Mouse (Mus musculus) bone marrow, adult 2 months (tissue): Measurements from ENCODE around the gene Cfap43.
A peak's percentile ranks its signal among the peaks of the same experiment; 100 is the strongest.

ENCODE experiments used
- CTCF ChIP-seq: fragments of 200-500 bp; IDR thresholded peaks from 2 replicates; pipeline ENCODE4 v1.5.1; 2011; ENCODE audit warnings: low read length, control low read depth; ENCODE audit not compliant: control insufficient read depth, insufficient read depth
- POLR2A ChIP-seq: fragments of 200-500 bp; IDR thresholded peaks from 2 replicates; pipeline ENCODE4 v1.6.1; 2011; ENCODE audit warnings: low read depth, mild to moderate bottlenecking, control low read depth, low read length, borderline replicate concordance; ENCODE audit not compliant: control insufficient read depth

GRCm38 (mm10) chr19:47731071-47731881 is 187.8 kb downstream of the Cfap43 start, which contains the start of gene Sfr1:
- peak; percentile 32; the same call in 1 of the 2 replicates for TF ChIP-seq CTCF
- peak; percentile 80 for TF ChIP-seq POLR2A
